Mouse (Mus musculus): ENCODE measurements at regions not wholly inside any gene's neighbourhood (a gene's known extent, or its start where the extent isn't known, plus 50 kb on each side); places are given as distances from the start of the nearest gene placed in this dataset.

DNA sequence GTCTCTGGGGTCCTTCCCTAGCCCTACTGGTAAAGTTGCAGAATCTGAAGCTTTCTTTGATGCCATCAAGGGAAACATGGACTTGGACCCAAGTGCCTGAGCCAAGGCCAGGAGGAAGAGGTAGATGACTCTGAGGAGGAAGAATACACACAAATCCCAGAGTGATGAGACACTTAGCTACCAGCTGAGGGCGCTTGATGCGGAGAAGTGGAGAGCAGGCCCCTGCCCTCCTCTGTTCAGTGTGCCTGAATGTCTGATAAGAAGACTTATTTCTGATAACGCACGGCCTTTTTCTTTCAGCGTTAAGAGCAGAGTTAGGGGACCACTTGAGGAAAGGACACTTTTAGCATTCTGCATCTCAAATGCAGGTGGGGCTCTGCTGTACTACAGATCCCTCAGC, 113.9 kb upstream of the 4931429L15Rik start:
- TF ChIP-seq CTCF (IDR thresholded peaks at IDR 0.05; ENCODE audit: low read depth, low read length) (no peak), POLR2A (IDR thresholded peaks at IDR 0.05; ENCODE audit: borderline replicate concordance, low read depth, low read length) (no peak)

Data from bone marrow macrophage, adult 2 months (primary cell).